Mouse (Mus musculus): ENCODE data around the gene Sdk1.

DNA sequence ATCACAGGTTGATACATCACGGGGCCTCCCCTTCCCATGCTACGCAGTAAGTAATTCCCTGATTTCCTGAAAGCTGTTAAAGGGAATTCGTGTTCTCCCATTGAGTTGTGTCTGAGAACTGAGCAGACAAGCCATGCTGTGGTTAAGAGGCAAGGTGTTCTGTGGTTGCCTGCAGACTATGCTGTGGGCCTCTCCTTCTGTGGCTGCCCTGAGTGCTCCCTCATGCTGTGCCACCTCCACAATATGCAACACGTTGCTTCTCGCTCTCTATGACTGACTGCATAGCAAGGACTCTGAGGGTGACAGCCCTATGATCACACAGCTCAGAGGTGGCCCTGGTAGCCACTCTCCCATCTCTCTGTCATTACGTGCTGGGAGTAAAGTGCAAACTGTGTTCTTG, 797.9 kb downstream of the Sdk1 start:
- TF ChIP-seq CTCF (IDR thresholded peaks at IDR 0.05; ENCODE audit: low read depth, low read length), result no peak
- no peak for TF ChIP-seq POLR2A (IDR thresholded peaks at IDR 0.05; ENCODE audit: insufficient read depth, low read length)
